Mouse (Mus musculus) hindbrain, embryonic 10.5 days (tissue): ENCODE data around the gene Tagln. TPM values are rescaled to one million over a fixed set of nuclear protein-coding genes. Genes with fewer than 3 reads are reported as not detected.

Experiments used
- DNase-seq: peaks from one replicate; pipeline ENCODE4 v3.0.0-alpha.2; 2017; ENCODE audit warnings: low spot score
- H3K27ac ChIP-seq: fragments of 300-500 bp; sonication (generic); 2 replicates; pipeline ENCODE4 v1.5.1; 2016; ENCODE audit warnings: mild to moderate bottlenecking, moderate library complexity
- H3K27me3 ChIP-seq: fragments of 300-500 bp; sonication (generic); 2 replicates; pipeline ENCODE4 v1.6.1; 2016; ENCODE audit warnings: mild to moderate bottlenecking; ENCODE audit not compliant: poor library complexity, insufficient read depth, severe bottlenecking
- H3K36me3 ChIP-seq: fragments of 300-500 bp; sonication (generic); 2 replicates; pipeline ENCODE4 v1.6.1; 2016; ENCODE audit warnings: mild to moderate bottlenecking, moderate library complexity
- H3K4me1 ChIP-seq: fragments of 300-500 bp; sonication (generic); replicated peaks from 2 replicates; pipeline ENCODE4 v1.6.1; 2016; ENCODE audit warnings: mild to moderate bottlenecking
- H3K4me3 ChIP-seq: fragments of 300-500 bp; sonication (generic); 2 replicates; pipeline ENCODE4 v1.5.1; 2016; ENCODE audit warnings: mild to moderate bottlenecking, moderate library complexity
- H3K9me3 ChIP-seq: fragments of 300-500 bp; sonication (generic); 2 replicates; pipeline ENCODE4 v1.6.1; 2016; ENCODE audit warnings: mild to moderate bottlenecking, moderate library complexity
- WGBS: fragments of 180-500 bp; shearing (Covaris S2); methylation state at CpG from one replicate; pipeline ENCODE4 v1.1.7; 2016; 5-methylcytosine and 5-hydroxymethylcytosine counted together
- polyA plus RNA-seq: library from polyadenylated mRNA; unstranded; fragments of >200 nt; fragmentation: Nextera tagmentation; extraction: Ambion mirVana; gene quantifications from 2 replicates; pipeline ENCODE4 v1.2.1, GENCODE M21; 2016

Tagln gene
- polyA plus RNA-seq, 1 experiment from 2014 or later: 34.8 TPM

DNA sequence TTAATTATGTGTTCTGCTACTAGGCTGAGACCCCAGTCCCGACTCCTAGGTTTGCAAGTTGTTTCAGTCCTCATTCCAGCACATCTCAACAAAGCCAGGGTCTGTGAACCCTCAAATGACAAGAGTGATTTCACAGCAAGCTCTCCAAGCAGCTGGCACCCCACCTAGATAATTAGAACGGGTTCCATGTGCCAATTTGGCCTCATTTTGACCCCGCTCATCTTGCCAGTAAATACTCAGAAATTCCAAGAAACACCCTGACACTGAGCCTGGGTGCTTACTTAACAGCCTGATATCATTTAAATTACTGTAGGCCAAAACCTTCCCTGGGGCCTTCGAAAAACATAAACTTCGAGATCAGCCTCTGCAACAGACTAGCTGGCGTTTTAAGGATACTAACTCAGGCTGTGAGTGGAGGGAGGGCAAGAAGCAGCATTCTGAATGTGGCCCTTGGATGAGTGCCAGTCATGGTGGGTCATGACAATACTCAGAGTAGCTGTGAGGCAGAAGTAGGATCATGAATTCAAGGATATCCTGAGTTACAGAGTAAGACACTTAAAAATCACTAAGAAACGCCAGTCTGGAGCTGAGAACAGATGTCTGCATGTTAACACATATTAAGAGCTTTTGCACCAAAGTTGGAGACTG lies 22.3 kb upstream of the Tagln start:
- no peak for DNase-seq
- Histone ChIP-seq H3K4me3 (no peak overlapping the region), H3K27ac (no peak overlapping the region), H3K36me3 (peaks cover 34% of the 10 kb centered on the region), H3K9me3 (no peaks in the 10 kb centered on the region), H3K27me3 (no peaks in the 10 kb centered on the region), H3K4me1 (peaks cover 35% of the 10 kb centered on the region)
- 79% methylated on average over 7 of the region's 7 CpGs for WGBS

DNA sequence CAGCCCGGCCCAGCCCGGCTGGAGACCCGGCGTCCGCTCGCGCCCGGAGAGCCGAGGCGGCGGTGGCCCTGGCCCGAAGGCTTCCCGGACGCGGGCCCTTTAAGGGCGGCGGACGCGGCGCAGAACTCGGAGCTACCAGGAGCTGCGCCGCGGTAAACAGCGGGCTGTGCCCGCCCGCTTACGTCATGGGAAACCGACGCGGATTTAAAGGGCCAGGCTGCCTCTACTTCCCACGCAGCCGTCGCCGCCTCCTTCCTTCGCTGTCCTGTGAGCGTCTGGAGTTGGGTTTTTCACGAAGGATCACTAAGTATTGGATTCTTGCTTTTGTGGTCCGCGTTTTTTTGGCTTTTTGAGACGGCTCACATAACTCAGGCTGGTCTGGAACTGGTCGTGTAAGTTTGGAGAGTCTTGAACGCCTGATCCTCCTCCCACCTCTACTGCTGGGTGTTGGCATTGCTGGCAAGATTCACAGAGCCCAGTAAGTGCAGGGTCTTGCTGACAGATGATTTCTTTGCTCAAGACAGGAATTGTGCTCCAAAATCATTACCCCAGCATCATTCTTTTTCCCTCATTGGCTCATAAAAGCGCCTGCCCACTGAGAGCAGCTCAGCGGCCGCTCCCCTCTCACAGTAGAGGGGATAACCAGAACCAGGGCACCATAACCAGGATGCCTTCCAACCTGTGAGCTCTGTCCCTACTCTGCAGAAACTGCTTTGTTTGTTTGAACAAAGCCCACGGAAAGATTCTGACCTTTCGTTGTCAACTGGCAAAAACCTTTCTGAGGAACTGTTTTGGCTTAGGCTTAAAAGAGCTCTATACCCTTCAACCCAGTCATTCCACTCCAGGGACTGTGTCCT lies 19.5 kb upstream of the Tagln start, which contains the start of gene Sidt2:
Gene Sidt2, minus strand, starts transcription at position 152 of the 857 bp plus-strand sequence.
- DNase-seq: peak; percentile 89
- H3K27me3 ChIP-seq: no peaks in the 10 kb centered on the region
- H3K9me3 ChIP-seq: no peaks in the 10 kb centered on the region
- under 1% methylated on average over 48 of the region's 48 CpGs for WGBS
- peak within 1 kb of the TSS; percentile 92 for H3K27ac ChIP-seq
- H3K4me1 ChIP-seq: peaks cover 38% of the 10 kb centered on the region
- peaks cover 29% of the 10 kb centered on the region for H3K36me3 ChIP-seq
- H3K4me3 ChIP-seq: peak within 1 kb of the TSS; percentile 93

DNA sequence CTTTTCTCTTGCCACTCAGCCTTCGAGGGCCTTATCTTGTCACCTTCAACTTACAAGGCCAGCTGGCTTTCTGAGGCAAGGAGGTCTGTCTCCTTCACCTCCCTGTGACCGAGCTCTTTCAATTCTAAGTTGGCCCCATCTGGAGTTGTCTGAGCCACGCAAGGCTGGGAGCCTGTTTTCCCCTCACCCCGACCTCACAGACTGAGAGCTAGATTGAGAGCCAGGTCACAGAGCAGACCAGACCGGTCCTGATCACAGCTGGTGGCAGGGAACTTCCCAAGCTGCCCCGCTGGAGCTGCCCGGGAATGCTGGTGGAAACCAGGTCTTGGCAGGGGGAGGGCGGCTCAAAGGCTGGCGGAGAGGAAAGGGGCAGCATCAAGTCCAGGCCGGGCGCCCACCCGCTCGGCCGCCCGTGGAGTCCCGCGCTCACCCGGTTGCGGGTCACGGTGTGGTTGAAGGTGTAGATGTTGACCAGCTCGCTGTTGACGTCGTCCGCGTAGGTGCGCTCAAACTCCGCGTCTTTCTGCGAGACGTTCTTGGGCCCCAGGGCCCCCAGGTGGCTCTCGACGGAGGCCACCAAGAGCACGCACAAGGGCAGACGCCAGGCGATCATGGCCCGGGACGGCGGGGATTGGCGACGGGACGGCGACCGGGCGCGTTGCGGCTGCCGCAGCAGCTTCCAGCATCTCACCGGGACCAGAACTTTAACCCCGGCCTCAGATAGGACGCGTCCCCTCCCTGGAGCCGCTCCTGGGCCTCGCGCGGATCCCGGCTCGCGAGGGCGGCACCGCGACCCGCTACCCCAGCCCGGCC lies 18.6 kb upstream of the Tagln start:
- peaks cover 33% of the 10 kb centered on the region for H3K36me3 ChIP-seq
- H3K4me3 ChIP-seq: peak overlapping the region; percentile 93
- no peaks in the 10 kb centered on the region for H3K9me3 ChIP-seq
- H3K4me1 ChIP-seq: peaks cover 38% of the 10 kb centered on the region
- H3K27ac ChIP-seq: peak overlapping the region; percentile 92
- WGBS: under 1% methylated on average over 63 of the region's 63 CpGs
- DNase-seq: peak; percentile 61
- H3K27me3 ChIP-seq: no peaks in the 10 kb centered on the region

DNA sequence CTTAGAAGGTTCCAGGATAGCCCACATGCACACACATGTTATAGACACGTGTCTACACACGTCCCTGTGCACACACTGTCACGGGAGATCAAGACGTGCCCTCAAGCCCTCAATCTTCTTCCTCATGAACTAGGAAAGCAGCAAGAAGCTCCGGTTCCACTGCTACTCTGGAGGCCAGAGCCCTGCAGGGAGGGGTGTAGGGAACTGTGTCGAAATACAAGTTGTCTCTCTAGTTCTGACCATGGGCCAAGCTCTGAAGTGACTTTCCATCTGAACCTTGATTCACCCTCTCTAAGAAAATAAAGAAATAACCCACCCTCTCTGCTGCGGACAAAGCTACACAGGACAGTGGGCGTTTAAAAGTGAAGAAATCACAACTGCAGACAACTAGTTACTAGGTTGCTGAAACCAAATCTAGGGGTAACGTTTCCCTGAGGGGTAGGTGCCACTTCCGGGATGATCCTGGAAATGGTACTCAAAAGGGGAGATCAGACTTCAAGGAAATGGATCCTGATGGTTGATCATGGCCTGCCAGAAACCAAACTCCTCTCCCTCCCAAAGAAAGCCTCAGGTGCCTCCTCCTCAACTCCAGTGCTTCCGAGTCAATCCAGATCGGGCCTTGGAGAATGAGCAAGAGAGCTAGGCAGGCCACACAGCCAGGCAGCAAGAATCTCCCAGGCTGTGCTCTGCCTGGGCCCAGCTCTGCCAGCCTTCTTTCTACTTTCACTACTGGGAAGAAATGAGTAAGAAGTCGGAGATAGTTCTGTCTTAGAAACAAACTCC lies 17.8 kb upstream of the Tagln start:
- Histone ChIP-seq H3K9me3 (no peaks in the 10 kb centered on the region), H3K36me3 (peaks cover 37% of the 10 kb centered on the region), H3K27me3 (no peaks in the 10 kb centered on the region), H3K4me1 (peaks cover 36% of the 10 kb centered on the region), H3K27ac (peak overlapping the region; percentile 92; the same call in 1 of the 2 replicates), H3K4me3 (peak overlapping the region; percentile 93)
- no peak for DNase-seq
- WGBS: 67% methylated on average over 13 of the region's 13 CpGs

DNA sequence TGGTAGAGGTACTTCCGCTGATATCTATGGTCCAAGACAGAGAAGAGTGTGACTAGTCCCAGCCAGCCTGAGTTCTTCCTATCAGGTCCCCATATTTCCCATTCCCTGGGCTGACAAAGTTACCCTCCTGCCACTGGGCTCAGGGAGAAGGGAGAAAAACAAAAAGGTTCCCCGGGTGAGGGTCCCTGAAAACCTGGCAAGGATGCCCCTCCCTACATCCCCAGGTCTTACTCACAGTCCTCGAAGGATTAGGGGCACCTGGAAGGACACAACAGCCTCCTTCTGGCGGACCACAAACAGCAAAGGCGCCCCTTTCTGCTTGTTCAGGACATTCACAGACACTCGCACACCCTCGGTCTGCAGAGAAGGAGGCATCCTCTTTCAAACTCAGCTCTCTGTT lies 17.0 kb upstream of the Tagln start:
- H3K27me3 ChIP-seq: no peaks in the 10 kb centered on the region
- WGBS: 81% methylated on average over 7 of the region's 7 CpGs
- H3K9me3 ChIP-seq: no peaks in the 10 kb centered on the region
- peaks cover 36% of the 10 kb centered on the region for H3K4me1 ChIP-seq
- peak overlapping the region; percentile 93; the same call in 1 of the 2 replicates for H3K4me3 ChIP-seq
- DNase-seq: no peak
- peaks cover 45% of the 10 kb centered on the region for H3K36me3 ChIP-seq
- H3K27ac ChIP-seq: no peak overlapping the region

DNA sequence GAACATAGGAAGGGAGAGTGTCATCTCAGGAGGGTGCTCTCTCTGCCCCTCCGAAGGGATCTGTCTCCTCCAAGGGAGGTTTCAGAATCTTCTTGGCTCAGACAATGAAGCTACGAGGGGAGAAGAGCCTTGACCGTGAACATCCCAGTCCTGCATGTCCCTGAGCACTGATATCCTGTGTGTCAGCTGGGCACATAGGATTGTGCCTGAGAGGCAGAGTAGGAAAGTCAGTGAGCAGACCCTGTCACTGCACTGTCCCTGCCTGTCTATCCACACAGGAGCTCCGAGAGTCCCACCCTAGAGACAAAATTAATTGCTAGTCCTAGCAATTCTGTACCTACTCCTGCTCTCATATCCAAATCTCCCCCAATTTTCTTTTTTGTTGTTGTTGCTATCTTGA lies 16.2 kb upstream of the Tagln start:
- H3K27ac ChIP-seq: no peak overlapping the region
- WGBS: 95% methylated on average over 4 of the region's 4 CpGs
- no peaks in the 10 kb centered on the region for H3K9me3 ChIP-seq
- DNase-seq: no peak
- peaks cover 36% of the 10 kb centered on the region for H3K4me1 ChIP-seq
- H3K4me3 ChIP-seq: no peak overlapping the region
- H3K36me3 ChIP-seq: peaks cover 53% of the 10 kb centered on the region
- no peaks in the 10 kb centered on the region for H3K27me3 ChIP-seq

DNA sequence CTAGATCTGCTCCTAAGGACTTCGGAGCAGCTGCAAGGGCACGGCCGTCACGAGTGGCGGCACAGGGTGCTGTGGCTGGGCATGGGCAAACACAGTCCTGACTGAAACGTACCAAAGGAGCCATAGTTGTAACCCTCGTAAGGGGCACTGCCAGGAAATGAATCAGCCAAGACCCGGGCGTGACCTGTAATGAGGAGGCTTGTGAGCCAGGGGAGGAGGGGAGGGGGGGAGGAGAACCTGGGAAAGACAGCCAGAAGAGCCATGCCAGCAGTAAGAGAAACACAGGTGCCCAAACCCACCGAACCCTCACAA lies 11.0 kb upstream of the Tagln start:
- 0 out of 2 replicates have a peak, but pooled peaks cover under 1% of the 10 kb centered on the region for H3K4me1 ChIP-seq
- no peak overlapping the region for H3K27ac ChIP-seq
- H3K9me3 ChIP-seq: no peaks in the 10 kb centered on the region
- DNase-seq: no peak
- no peaks in the 10 kb centered on the region for H3K27me3 ChIP-seq
- 92% methylated on average over 10 of the region's 10 CpGs for WGBS
- H3K36me3 ChIP-seq: peaks cover 94% of the 10 kb centered on the region
- no peak overlapping the region for H3K4me3 ChIP-seq

DNA sequence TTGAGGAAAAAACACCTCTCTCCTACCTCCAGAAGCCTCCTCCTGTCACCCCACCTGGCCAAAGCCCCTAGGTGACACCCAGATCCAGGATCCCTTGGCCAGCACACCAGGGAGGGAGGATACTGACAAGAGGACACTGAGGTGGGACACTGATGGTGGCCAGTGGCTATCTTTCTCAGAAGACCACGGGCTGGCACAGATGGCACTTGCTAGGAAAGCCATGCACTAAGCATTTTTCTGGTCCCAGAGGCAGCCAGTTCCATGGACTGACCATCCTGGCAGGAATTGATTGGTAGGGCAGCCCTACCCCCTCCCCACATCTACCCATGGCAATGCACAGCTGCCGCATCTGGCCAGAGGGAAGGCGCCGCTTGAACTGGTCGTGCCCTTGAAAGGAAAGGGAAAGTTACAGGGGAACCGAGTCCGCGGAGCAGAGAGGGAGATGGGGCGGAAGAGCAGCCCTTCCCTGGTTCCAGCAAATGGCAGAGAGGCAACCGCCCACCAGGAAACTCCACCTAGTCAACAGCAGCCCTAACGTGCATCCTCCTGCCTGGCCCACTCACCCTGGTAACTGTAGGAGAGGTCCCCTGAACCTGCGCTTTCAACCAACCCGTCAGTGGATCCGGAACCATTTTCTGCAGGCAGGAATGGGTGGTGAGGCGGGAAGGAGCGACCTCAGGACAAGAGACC lies 10.5 kb upstream of the Tagln start:
- H3K36me3 ChIP-seq: peaks cover 95% of the 10 kb centered on the region
- 0 out of 2 replicates have a peak, but pooled peaks cover 2% of the 10 kb centered on the region for H3K4me1 ChIP-seq
- no peak overlapping the region for H3K27ac ChIP-seq
- H3K4me3 ChIP-seq: no peak overlapping the region
- H3K27me3 ChIP-seq: no peaks in the 10 kb centered on the region
- WGBS: 88% methylated on average over 16 of the region's 16 CpGs
- DNase-seq: no peak
- no peaks in the 10 kb centered on the region for H3K9me3 ChIP-seq

DNA sequence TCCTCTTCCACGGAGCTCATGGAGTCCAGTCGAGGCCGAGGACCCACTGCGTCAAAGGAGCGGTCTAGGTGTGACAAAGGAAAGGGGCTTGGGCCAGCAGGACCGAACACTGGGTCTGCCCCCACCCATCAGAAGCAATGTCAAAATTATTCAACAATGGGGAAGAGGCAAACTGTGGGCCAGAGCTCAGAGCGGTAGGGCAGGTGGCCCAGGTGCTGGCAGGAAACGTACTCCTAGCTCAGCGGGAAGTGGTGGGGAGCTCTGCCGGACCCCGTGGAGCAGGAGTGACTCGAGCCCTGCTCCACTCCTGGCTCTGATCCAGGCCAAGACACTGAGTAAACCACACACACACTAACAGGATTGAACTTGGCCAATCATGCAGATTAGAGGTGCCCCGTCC lies 9.9 kb upstream of the Tagln start:
- DNase-seq: no peak
- Histone ChIP-seq H3K27ac (no peak overlapping the region), H3K4me3 (no peak overlapping the region), H3K9me3 (no peaks in the 10 kb centered on the region), H3K36me3 (peaks cover 98% of the 10 kb centered on the region), H3K27me3 (no peaks in the 10 kb centered on the region), H3K4me1 (0 out of 2 replicates have a peak, but pooled peaks cover 2% of the 10 kb centered on the region)
- 92% methylated on average over 13 of the region's 13 CpGs for WGBS

DNA sequence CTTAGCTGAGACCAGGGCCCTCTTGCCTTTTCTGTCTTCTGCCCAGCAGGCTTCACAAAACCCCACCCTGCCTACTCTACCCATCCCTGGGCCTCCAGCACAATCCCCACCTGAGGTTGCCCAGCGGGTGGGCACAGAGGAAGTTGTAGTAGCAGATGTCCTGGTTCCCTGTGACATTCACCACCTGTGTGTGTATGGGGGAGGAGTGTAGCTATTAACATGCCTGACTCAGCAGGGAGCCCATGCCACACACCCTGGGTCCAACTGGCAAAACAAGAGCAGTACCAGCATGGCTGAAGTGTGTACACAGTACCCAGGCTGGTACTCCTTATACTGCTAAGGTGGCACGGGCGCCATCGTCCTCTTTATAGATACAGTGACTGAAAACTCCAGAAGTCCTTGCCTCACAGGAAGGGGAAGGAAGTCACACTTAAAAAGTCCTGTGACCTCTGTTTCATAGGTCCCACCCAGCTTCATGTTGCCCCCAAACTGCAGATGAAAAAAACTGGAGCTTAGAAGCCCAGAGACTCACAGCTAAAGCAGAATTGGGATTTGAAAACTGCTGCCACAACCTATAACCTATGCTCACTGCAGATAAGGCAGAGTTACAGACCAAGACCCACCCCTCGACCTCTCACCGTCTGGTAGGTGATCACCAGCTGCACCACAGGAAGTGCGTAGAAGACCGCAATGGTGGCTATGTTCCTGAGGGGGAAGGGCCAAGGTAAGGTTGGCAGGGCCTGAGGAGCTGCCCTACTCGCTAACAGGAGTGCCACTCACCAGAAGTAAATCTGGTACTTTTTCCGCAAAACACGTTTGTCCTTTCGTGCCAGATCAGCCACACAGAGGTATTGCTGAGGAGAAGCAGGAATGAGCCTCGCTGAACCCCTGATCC lies 8.9 kb upstream of the Tagln start:
- Histone ChIP-seq H3K9me3 (no peaks in the 10 kb centered on the region), H3K27ac (no peak overlapping the region), H3K36me3 (peaks cover 95% of the 10 kb centered on the region), H3K4me1 (0 out of 2 replicates have a peak, but pooled peaks cover 2% of the 10 kb centered on the region), H3K27me3 (no peaks in the 10 kb centered on the region), H3K4me3 (no peak overlapping the region)
- DNase-seq: no peak
- 88% methylated on average over 13 of the region's 13 CpGs for WGBS
